Mouse (Mus musculus): ENCODE data around the gene Prl3b1. TPM values are rescaled to one million over a fixed set of nuclear protein-coding genes. Genes with fewer than 3 reads are reported as not detected.

Prl3b1 gene
- not detected for total RNA-seq (2022)

GRCm38 (mm10) chr13:27241547-27241946, at the start of gene Prl3b1:
Prl3b1 (plus strand) TSS chr13:27241847.
- no peak for DNase-seq (ENCODE audit: low spot score)

- no peak for DNase-seq (ENCODE audit: low spot score)
Measured at GRCm38 (mm10) chr13:27196359-27196758, 45.3 kb upstream of the Prl3b1 start, which contains the start of gene Prl3c1. Prl3c1 (plus strand) TSS chr13:27196659.

GRCm38 (mm10) chr13:27259136-27259535, 17.5 kb downstream of the Prl3b1 start, which contains the start of gene Prl3a1:
Prl3a1 (plus strand) TSS chr13:27259436.
- no peak for DNase-seq (ENCODE audit: low spot score)

Other genes with a start within 250 kb of the Prl3b1 start
- not detected for gene Prl, start 184.3 kb upstream of the Prl3b1 start, total RNA-seq (2022)
- gene Prl3d1, start 147.7 kb upstream of the Prl3b1 start, total RNA-seq (2022): not detected
- gene Prl3d2, start 120.1 kb upstream of the Prl3b1 start, total RNA-seq (2022): not detected
- gene Prl3d3, start 85.1 kb upstream of the Prl3b1 start, total RNA-seq (2022): not detected
- not detected for gene Prl3c1, start 45.2 kb upstream of the Prl3b1 start, total RNA-seq (2022)
- gene Prl3a1, start 17.6 kb downstream of the Prl3b1 start, total RNA-seq (2022): not detected
- gene Prl6a1, start 70.8 kb downstream of the Prl3b1 start, total RNA-seq (2022): not detected
- gene Prl8a2, start 103.8 kb downstream of the Prl3b1 start, total RNA-seq (2022): not detected
- not detected for gene Prl2b1, start 149.0 kb downstream of the Prl3b1 start, total RNA-seq (2022)
- not detected for gene Prl8a6, start 196.8 kb downstream of the Prl3b1 start, total RNA-seq (2022)